Mouse (Mus musculus): ENCODE data around the gene Mpped1. TPM values are rescaled to one million over a fixed set of nuclear protein-coding genes. Genes with fewer than 3 reads are reported as not detected.

Gene Mpped1
- polyA plus RNA-seq, 1 experiment from 2014 or later, result 400 TPM

GRCm38 (mm10) chr15:83828011-83828410 is 48.7 kb downstream of the Mpped1 start:
- Histone ChIP-seq H3K4me1 (replicated peaks; ENCODE audit: control insufficient read depth, insufficient read depth, low read length) (peaks cover 32% of the 10 kb centered on the region), H3K27me3 (replicated peaks; ENCODE audit: control insufficient read depth, insufficient read depth, low read length) (no peaks in the 10 kb centered on the region), H3K4me3 (replicated peaks; ENCODE audit: low read length) (no peak overlapping the region), H3K4me2 (ENCODE audit: low read length) (no peak overlapping the region), H3K9me3 (ENCODE audit: control insufficient read depth, low read length) (no peaks in the 10 kb centered on the region), H3K27ac (ENCODE audit: low read length) (peak overlapping the region; percentile 77), H3K9ac (replicated peaks; ENCODE audit: low read depth, low read length) (no peak overlapping the region), H3K36me3 (ENCODE audit: control insufficient read depth, insufficient read depth) (peaks cover 3% of the 10 kb centered on the region; the same call in 1 of the 2 replicates)
- WGBS, result 73% methylated on average over 8 of the region's 8 CpGs
- no peak for ATAC-seq

- Histone ChIP-seq H3K27ac (ENCODE audit: low read length) (peak overlapping the region; percentile 77), H3K4me3 (replicated peaks; ENCODE audit: low read length) (no peak overlapping the region), H3K9me3 (ENCODE audit: control insufficient read depth, low read length) (no peaks in the 10 kb centered on the region), H3K4me2 (ENCODE audit: low read length) (no peak overlapping the region), H3K27me3 (replicated peaks; ENCODE audit: control insufficient read depth, insufficient read depth, low read length) (no peaks in the 10 kb centered on the region), H3K36me3 (ENCODE audit: control insufficient read depth, insufficient read depth) (peaks cover 5% of the 10 kb centered on the region; the same call in 1 of the 2 replicates), H3K4me1 (replicated peaks; ENCODE audit: control insufficient read depth, insufficient read depth, low read length) (peaks cover 32% of the 10 kb centered on the region), H3K9ac (replicated peaks; ENCODE audit: low read depth, low read length) (no peak overlapping the region)
- 45% methylated on average over 13 of the region's 13 CpGs for WGBS
- ATAC-seq, result peak; percentile 81
These were observed 50.0 kb downstream of the Mpped1 start for GRCm38 (mm10) chr15:83829226-83829625.

GRCm38 (mm10) chr15:83832265-83832664 is 53.0 kb downstream of the Mpped1 start:
- peak; percentile 32; the same call in 1 of the 2 replicates for ATAC-seq
- H3K27me3 ChIP-seq (replicated peaks; ENCODE audit: control insufficient read depth, insufficient read depth, low read length), result no peaks in the 10 kb centered on the region
- no peak overlapping the region for H3K4me2 ChIP-seq (ENCODE audit: low read length)
- H3K27ac ChIP-seq (ENCODE audit: low read length), result peak overlapping the region; percentile 51
- 0 out of 2 replicates have a peak, but pooled peaks cover 4% of the 10 kb centered on the region for H3K36me3 ChIP-seq (ENCODE audit: control insufficient read depth, insufficient read depth)
- H3K4me3 ChIP-seq (replicated peaks; ENCODE audit: low read length), result no peak overlapping the region
- peaks cover 32% of the 10 kb centered on the region for H3K4me1 ChIP-seq (replicated peaks; ENCODE audit: control insufficient read depth, insufficient read depth, low read length)
- WGBS, result 53% methylated on average over 6 of the region's 6 CpGs
- H3K9me3 ChIP-seq (ENCODE audit: control insufficient read depth, low read length), result no peaks in the 10 kb centered on the region
- H3K9ac ChIP-seq (replicated peaks; ENCODE audit: low read depth, low read length), result no peak overlapping the region

- no peak overlapping the region for H3K4me2 ChIP-seq (ENCODE audit: low read length)
- no peak overlapping the region; the same call in 1 of the 2 replicates for H3K9ac ChIP-seq (replicated peaks; ENCODE audit: low read depth, low read length)
- no peaks in the 10 kb centered on the region for H3K9me3 ChIP-seq (ENCODE audit: control insufficient read depth, low read length)
- H3K4me1 ChIP-seq (replicated peaks; ENCODE audit: control insufficient read depth, insufficient read depth, low read length), result peaks cover 64% of the 10 kb centered on the region
- no peak for ATAC-seq
- peak overlapping the region; percentile 89 for H3K27ac ChIP-seq (ENCODE audit: low read length)
- no peaks in the 10 kb centered on the region for H3K27me3 ChIP-seq (replicated peaks; ENCODE audit: control insufficient read depth, insufficient read depth, low read length)
- H3K36me3 ChIP-seq (ENCODE audit: control insufficient read depth, insufficient read depth), result peaks cover 2% of the 10 kb centered on the region; the same call in 1 of the 2 replicates
- 58% methylated on average over 10 of the region's 10 CpGs for WGBS
- H3K4me3 ChIP-seq (replicated peaks; ENCODE audit: low read length), result no peak overlapping the region
These were observed 61.9 kb downstream of the Mpped1 start for GRCm38 (mm10) chr15:83840950-83841719.

- ATAC-seq, result no peak
- H3K4me3 ChIP-seq (replicated peaks; ENCODE audit: low read length), result no peak overlapping the region
- H3K4me1 ChIP-seq (replicated peaks; ENCODE audit: control insufficient read depth, insufficient read depth, low read length), result peaks cover 77% of the 10 kb centered on the region
- H3K27ac ChIP-seq (ENCODE audit: low read length), result peak overlapping the region; percentile 89
- WGBS, result 55% methylated on average over 12 of the region's 12 CpGs
- no peak overlapping the region for H3K4me2 ChIP-seq (ENCODE audit: low read length)
- H3K36me3 ChIP-seq (ENCODE audit: control insufficient read depth, insufficient read depth), result peaks cover 2% of the 10 kb centered on the region; the same call in 1 of the 2 replicates
- peak overlapping the region; percentile 38; the same call in 1 of the 2 replicates for H3K9ac ChIP-seq (replicated peaks; ENCODE audit: low read depth, low read length)
- no peaks in the 10 kb centered on the region for H3K27me3 ChIP-seq (replicated peaks; ENCODE audit: control insufficient read depth, insufficient read depth, low read length)
- H3K9me3 ChIP-seq (ENCODE audit: control insufficient read depth, low read length), result no peaks in the 10 kb centered on the region
These were observed 63.2 kb downstream of the Mpped1 start for GRCm38 (mm10) chr15:83842419-83842818.

- peak overlapping the region; percentile 51 for H3K9ac ChIP-seq (replicated peaks; ENCODE audit: low read depth, low read length)
- no peaks in the 10 kb centered on the region for H3K9me3 ChIP-seq (ENCODE audit: control insufficient read depth, low read length)
- H3K4me2 ChIP-seq (ENCODE audit: low read length), result peak overlapping the region; percentile 41
- peak overlapping the region; percentile 96 for H3K27ac ChIP-seq (ENCODE audit: low read length)
- 14% methylated on average over 22 of the region's 22 CpGs for WGBS
- no peaks in the 10 kb centered on the region for H3K27me3 ChIP-seq (replicated peaks; ENCODE audit: control insufficient read depth, insufficient read depth, low read length)
- H3K4me1 ChIP-seq (replicated peaks; ENCODE audit: control insufficient read depth, insufficient read depth, low read length), result peaks cover 85% of the 10 kb centered on the region
- H3K36me3 ChIP-seq (ENCODE audit: control insufficient read depth, insufficient read depth), result peaks cover 2% of the 10 kb centered on the region; the same call in 1 of the 2 replicates
- ATAC-seq, result peak; percentile 21; the same call in 1 of the 2 replicates
- 0 out of 2 replicates have a peak overlapping the region, but pooled peaks have one; percentile 18 for H3K4me3 ChIP-seq (replicated peaks; ENCODE audit: low read length)
These were observed 63.9 kb downstream of the Mpped1 start for GRCm38 (mm10) chr15:83842915-83843789.

GRCm38 (mm10) chr15:83845734-83846133 is 66.5 kb downstream of the Mpped1 start:
- Histone ChIP-seq H3K27ac (ENCODE audit: low read length) (peak overlapping the region; percentile 73), H3K9me3 (ENCODE audit: control insufficient read depth, low read length) (no peaks in the 10 kb centered on the region), H3K4me3 (replicated peaks; ENCODE audit: low read length) (no peak overlapping the region), H3K4me2 (ENCODE audit: low read length) (no peak overlapping the region), H3K9ac (replicated peaks; ENCODE audit: low read depth, low read length) (no peak overlapping the region), H3K27me3 (replicated peaks; ENCODE audit: control insufficient read depth, insufficient read depth, low read length) (no peaks in the 10 kb centered on the region), H3K36me3 (ENCODE audit: control insufficient read depth, insufficient read depth) (no peaks in the 10 kb centered on the region), H3K4me1 (replicated peaks; ENCODE audit: control insufficient read depth, insufficient read depth, low read length) (peaks cover 95% of the 10 kb centered on the region)
- 19% methylated on average over 11 of the region's 11 CpGs for WGBS
- ATAC-seq, result peak; percentile 43

- Histone ChIP-seq H3K4me3 (replicated peaks; ENCODE audit: low read length) (no peak overlapping the region), H3K4me2 (ENCODE audit: low read length) (no peak overlapping the region), H3K27me3 (replicated peaks; ENCODE audit: control insufficient read depth, insufficient read depth, low read length) (no peaks in the 10 kb centered on the region), H3K4me1 (replicated peaks; ENCODE audit: control insufficient read depth, insufficient read depth, low read length) (peaks cover 95% of the 10 kb centered on the region), H3K9ac (replicated peaks; ENCODE audit: low read depth, low read length) (no peak overlapping the region), H3K9me3 (ENCODE audit: control insufficient read depth, low read length) (no peaks in the 10 kb centered on the region), H3K27ac (ENCODE audit: low read length) (peak overlapping the region; percentile 94), H3K36me3 (ENCODE audit: control insufficient read depth, insufficient read depth) (no peaks in the 10 kb centered on the region)
- WGBS, result 41% methylated on average over 8 of the region's 8 CpGs
- no peak for ATAC-seq
These were observed 67.3 kb downstream of the Mpped1 start for GRCm38 (mm10) chr15:83846592-83846991.

- no peaks in the 10 kb centered on the region for H3K9me3 ChIP-seq (ENCODE audit: control insufficient read depth, low read length)
- no peak for ATAC-seq
- peak overlapping the region; percentile 31; the same call in 1 of the 2 replicates for H3K4me2 ChIP-seq (ENCODE audit: low read length)
- no peaks in the 10 kb centered on the region for H3K27me3 ChIP-seq (replicated peaks; ENCODE audit: control insufficient read depth, insufficient read depth, low read length)
- peaks cover 91% of the 10 kb centered on the region for H3K4me1 ChIP-seq (replicated peaks; ENCODE audit: control insufficient read depth, insufficient read depth, low read length)
- no peaks in the 10 kb centered on the region for H3K36me3 ChIP-seq (ENCODE audit: control insufficient read depth, insufficient read depth)
- no peak overlapping the region for H3K4me3 ChIP-seq (replicated peaks; ENCODE audit: low read length)
- 49% methylated on average over 4 of the region's 4 CpGs for WGBS
- peak overlapping the region; percentile 94 for H3K27ac ChIP-seq (ENCODE audit: low read length)
- 0 out of 2 replicates have a peak overlapping the region, but pooled peaks have one; percentile 23 for H3K9ac ChIP-seq (replicated peaks; ENCODE audit: low read depth, low read length)
These were observed 68.2 kb downstream of the Mpped1 start for GRCm38 (mm10) chr15:83847512-83847911.
